ENCODE assay signal across 23 mouse cellular contexts in the genomic region with DNA sequence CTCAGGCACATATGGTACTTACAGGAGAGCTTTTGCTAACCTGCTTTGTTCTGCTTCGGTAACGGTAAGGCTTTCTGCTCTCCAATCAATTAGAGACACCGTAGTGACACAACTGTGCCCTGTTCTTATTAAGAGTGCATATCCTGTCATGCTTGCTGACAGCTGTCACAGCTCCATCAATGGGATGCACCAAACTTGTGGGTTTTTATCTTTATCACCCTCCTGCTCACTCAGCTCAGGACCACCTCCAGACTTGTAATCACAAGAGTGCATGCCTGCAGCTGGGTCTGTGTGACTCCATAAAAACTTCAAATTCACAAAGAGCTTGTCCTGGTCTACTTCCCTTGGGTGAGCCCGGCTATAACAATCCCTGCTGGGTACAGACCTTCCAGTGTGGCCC. TPM values are rescaled to one million over a fixed set of nuclear protein-coding genes. Genes with fewer than 3 reads are reported as not detected.
DNase-seq lines count a peak whose midpoint lies in the region; ATAC-seq and TF ChIP-seq lines count a peak whose summit lies in the region.
"Had no signal": no experiment of that assay in that cellular context is flagged by ENCODE, and none has a peak within 500 bp of the region (broad histone marks: within the 10 kb centered on the region; RNA-seq: fewer than 3 reads in every experiment).

No protein-coding gene starts in this region.

- H3K36me3 ChIP-seq in MEL (ENCODE audit: control insufficient read depth in 1 of 2, insufficient read depth in 2 of 2, low read length in 2 of 2) = peaks cover 0 to 6% of the 10 kb centered on the region in 2 experiments; a peak in 2 of 4 replicates
- H3K36me3 ChIP-seq in liver, embryonic 11.5 days (ENCODE audit: control insufficient read depth, insufficient read depth, low read length) = no peaks in the 10 kb centered on the region
- H3K36me3 ChIP-seq in liver, postnatal 0 days (replicated peaks; ENCODE audit: insufficient read depth, low read length) = no peaks in the 10 kb centered on the region
- H3K36me3 ChIP-seq in forebrain, embryonic 14.5 days (ENCODE audit: control insufficient read depth, insufficient read depth, low read length) = no peaks in the 10 kb centered on the region
- no peaks in the 10 kb centered on the region for H3K36me3 ChIP-seq in thymus, adult 2 months (ENCODE audit: control insufficient read depth, insufficient read depth, low read length)
- H3K36me3 ChIP-seq: embryonic facial prominence, embryonic 10.5 days; forebrain, embryonic 12.5 days; heart, embryonic 13.5 days; limb, embryonic 13.5 days; lung, embryonic 15.5 days had no signal

- H3K27ac ChIP-seq in MEL (ENCODE audit: control insufficient read depth, low read depth, low read length) = peak overlapping the region; percentile 51
- no peak overlapping the region for H3K27ac ChIP-seq in liver, embryonic 11.5 days (ENCODE audit: low read depth, low read length)
- H3K27ac ChIP-seq in liver, postnatal 0 days (ENCODE audit: low read depth) = no peak overlapping the region
- H3K27ac ChIP-seq in forebrain, embryonic 14.5 days (ENCODE audit: low read depth, low read length) = no peak overlapping the region
- H3K27ac ChIP-seq in thymus, adult 2 months (ENCODE audit: control insufficient read depth, insufficient read depth, low read length) = no peak overlapping the region
- H3K27ac ChIP-seq: embryonic facial prominence, embryonic 10.5 days; forebrain, embryonic 12.5 days; heart, adult 2 months; heart, embryonic 13.5 days; hindbrain, postnatal 0 days; limb, embryonic 13.5 days; lung, embryonic 15.5 days had no signal

- H3K27me3 ChIP-seq in MEL (ENCODE audit: control insufficient read depth in 1 of 2, insufficient read depth in 2 of 2, low read length in 2 of 2) = no peaks in the 10 kb centered on the region
- H3K27me3 ChIP-seq in liver, embryonic 11.5 days (replicated peaks; ENCODE audit: control insufficient read depth, insufficient read depth, low read length) = no peaks in the 10 kb centered on the region
- no peaks in the 10 kb centered on the region for H3K27me3 ChIP-seq in liver, postnatal 0 days (ENCODE audit: insufficient read depth, low read length)
- H3K27me3 ChIP-seq in forebrain, embryonic 14.5 days (replicated peaks; ENCODE audit: control insufficient read depth, insufficient read depth, low read length) = no peaks in the 10 kb centered on the region
- no peaks in the 10 kb centered on the region for H3K27me3 ChIP-seq in thymus, adult 2 months (ENCODE audit: control insufficient read depth, insufficient read depth, low read length)
- H3K27me3 ChIP-seq: forebrain, embryonic 12.5 days; heart, embryonic 13.5 days; limb, embryonic 13.5 days; lung, embryonic 15.5 days; Patski had no signal

- peaks cover 0 to 26% of the 10 kb centered on the region in 2 experiments; a peak in 3 of 4 replicates for H3K4me1 ChIP-seq in MEL (ENCODE audit: control insufficient read depth in 1 of 2, insufficient read depth in 2 of 2, low read length in 2 of 2)
- peaks cover 11% of the 10 kb centered on the region for H3K4me1 ChIP-seq in liver, embryonic 11.5 days (replicated peaks; ENCODE audit: control insufficient read depth, insufficient read depth, low read length)
- H3K4me1 ChIP-seq in liver, postnatal 0 days (ENCODE audit: insufficient read depth) = peaks cover 7% of the 10 kb centered on the region; the same call in 1 of the 2 replicates
- H3K4me1 ChIP-seq in forebrain, embryonic 14.5 days (ENCODE audit: control insufficient read depth, insufficient read depth, low read length) = no peaks in the 10 kb centered on the region
- peaks cover 8% of the 10 kb centered on the region for H3K4me1 ChIP-seq in thymus, adult 2 months (replicated peaks; ENCODE audit: control insufficient read depth, insufficient read depth, low read length)
- H3K4me1 ChIP-seq: embryonic facial prominence, embryonic 10.5 days; forebrain, embryonic 12.5 days; heart, embryonic 13.5 days; lung, embryonic 15.5 days had no signal

- peak overlapping the region; percentile 6 for H3K9ac ChIP-seq in MEL (ENCODE audit: control insufficient read depth, low read depth, low read length, poor library complexity, severe bottlenecking)
- no peak overlapping the region for H3K9ac ChIP-seq in liver, embryonic 11.5 days (ENCODE audit: low read depth, low read length)
- no peak overlapping the region for H3K9ac ChIP-seq in liver, postnatal 0 days (replicated peaks)
- H3K9ac ChIP-seq in forebrain, embryonic 14.5 days (ENCODE audit: low read length) = no peak overlapping the region
- H3K9ac ChIP-seq: forebrain, embryonic 12.5 days; heart, embryonic 13.5 days; limb, embryonic 13.5 days; lung, embryonic 15.5 days had no signal

- H3K4me3 ChIP-seq in MEL (ENCODE audit: control insufficient read depth in 1 of 2, insufficient read depth in 1 of 2, low read depth in 2 of 2, low read length in 2 of 2) = peak overlapping the region; percentile 28 to 44
- no peak overlapping the region for H3K4me3 ChIP-seq in liver, embryonic 11.5 days (ENCODE audit: low read depth, low read length)
- no peak overlapping the region for H3K4me3 ChIP-seq in liver, postnatal 0 days (ENCODE audit: low read depth, low read length)
- no peak overlapping the region for H3K4me3 ChIP-seq in forebrain, embryonic 14.5 days (ENCODE audit: low read depth, low read length)
- no peak overlapping the region for H3K4me3 ChIP-seq in thymus, adult 2 months (ENCODE audit: control insufficient read depth, insufficient read depth, low read length)
- H3K4me3 ChIP-seq: embryonic facial prominence, embryonic 10.5 days; forebrain, embryonic 12.5 days; heart, adult 2 months; heart, embryonic 13.5 days; limb, embryonic 13.5 days; lung, embryonic 15.5 days had no signal

- no peak for TF ChIP-seq CTCF in MEL (IDR thresholded peaks at IDR 0.05 in 2 of 3, conservative IDR thresholded peaks at IDR 0.05 in 1 of 3; ENCODE audit: control insufficient read depth in 1 of 3, insufficient read depth in 1 of 3, low read depth in 2 of 3, low read length in 3 of 3, poor library complexity in 1 of 3, severe bottlenecking in 1 of 3)
- no peak for TF ChIP-seq CTCF in liver, postnatal 0 days (IDR thresholded peaks at IDR 0.05; ENCODE audit: low read depth)
- TF ChIP-seq CTCF in thymus, adult 2 months (IDR thresholded peaks at IDR 0.05; ENCODE audit: borderline replicate concordance, control insufficient read depth, extremely low read depth, insufficient read depth, low read length, poor library complexity) = no peak

- peak; percentile 85 for DNase-seq in MEL (ENCODE audit: low read depth, low spot score)
- DNase-seq in c-Kit-positive CD71-positive TER-119-negative erythroid progenitor cells, embryonic 14.5 days (ENCODE audit: low read depth) = peak; percentile 47
- DNase-seq in liver, embryonic 11.5 days (ENCODE audit: low spot score) = peak; percentile 38
- no peak for DNase-seq in liver, postnatal 0 days
- DNase-seq in forebrain, embryonic 14.5 days (ENCODE audit: low spot score) = no peak
- no peak for DNase-seq in adrenal gland, adult 2 months
- no peak for DNase-seq in thymus, adult 2 months
- DNase-seq: adrenal gland, adult 8-10 months; cerebellum, adult 9-10 months; gastrocnemius, postnatal 36 days; heart, adult 2 months; heart, postnatal 14 days; kidney, adult 9 months; kidney, postnatal 14 days; right cerebral cortex, postnatal 25 days; thymus, adult 18-20 months had no signal

- WGBS in liver, embryonic 11.5 days = 57% methylated on average over 4 of the region's 4 CpGs
- WGBS in liver, postnatal 0 days (ENCODE audit: insufficient replicate concordance) = 59% methylated on average over 4 of the region's 4 CpGs
- 82% methylated on average over 4 of the region's 4 CpGs for WGBS in forebrain, embryonic 14.5 days
- WGBS in thymus, adult 2 months = 96% methylated on average over 4 of the region's 4 CpGs

- no peaks in the 10 kb centered on the region for H3K79me2 ChIP-seq in MEL (ENCODE audit: control insufficient read depth, insufficient read depth, low read length, poor library complexity)

- no peak for TF ChIP-seq RAD21 in MEL (IDR thresholded peaks at IDR 0.05; ENCODE audit: low read depth, low read length)

- H3K4me2 ChIP-seq in liver, embryonic 11.5 days = peak overlapping the region; percentile 3; the same call in 1 of the 2 replicates
- H3K4me2 ChIP-seq in liver, postnatal 0 days (ENCODE audit: low read depth, low read length) = no peak overlapping the region
- H3K4me2 ChIP-seq in forebrain, embryonic 14.5 days (ENCODE audit: low read length) = no peak overlapping the region
- H3K4me2 ChIP-seq: forebrain, embryonic 12.5 days; heart, embryonic 13.5 days; limb, embryonic 13.5 days; lung, embryonic 15.5 days had no signal

- peak; percentile 70 to 91 for TF ChIP-seq EP300 in MEL (IDR thresholded peaks at IDR 0.05; ENCODE audit: low read depth in 1 of 2, low read length in 2 of 2)
- peak; percentile 81 for TF ChIP-seq EP300 in liver, postnatal 0 days (IDR thresholded peaks at IDR 0.05; ENCODE audit: low read depth)

- peak; percentile 88 for ATAC-seq in liver, embryonic 11.5 days (replicated peaks; ENCODE audit: low FRiP score)
- ATAC-seq in liver, postnatal 0 days = peak; percentile 63
- no peak for ATAC-seq in forebrain, embryonic 14.5 days
- ATAC-seq: hindbrain, postnatal 0 days; Patski had no signal

- no peak for TF ChIP-seq POLR2A in MEL (IDR thresholded peaks at IDR 0.05; ENCODE audit: control insufficient read depth in 1 of 2, insufficient read depth in 1 of 2, low read depth in 1 of 2, low read length in 2 of 2, poor library complexity in 1 of 2)
- TF ChIP-seq POLR2A in thymus, adult 2 months (IDR thresholded peaks at IDR 0.05; ENCODE audit: control insufficient read depth, extremely low read depth, insufficient read depth, low read length, poor library complexity) = no peak

- no peaks in the 10 kb centered on the region for H3K9me3 ChIP-seq in MEL (replicated peaks; ENCODE audit: insufficient read depth, low read length)
- H3K9me3 ChIP-seq in liver, embryonic 11.5 days (ENCODE audit: control insufficient read depth, low read length) = no peaks in the 10 kb centered on the region
- no peaks in the 10 kb centered on the region for H3K9me3 ChIP-seq in liver, postnatal 0 days (ENCODE audit: low read length)
- no peaks in the 10 kb centered on the region for H3K9me3 ChIP-seq in forebrain, embryonic 14.5 days (replicated peaks; ENCODE audit: control insufficient read depth, low read length)
- H3K9me3 ChIP-seq: embryonic facial prominence, embryonic 10.5 days; forebrain, embryonic 12.5 days; heart, embryonic 13.5 days; limb, embryonic 13.5 days; lung, embryonic 15.5 days had no signal

RNA-seq across cellular contexts. Expression of a gene that starts 23.3 kb away (rescaled TPM):
- 3.1 and 4.5 TPM in 2 replicates for total RNA-seq in MEL (2012; rRNA removed)
- 10 to 100 TPM in 1 of 2 experiments, not detected in 1; 10.6 TPM for polyA plus RNA-seq in MEL (2012; ENCODE audit: insufficient read depth in 1 of 2, insufficient read length in 2 of 2, low read depth in 1 of 2, low replicate concordance in 2 of 2, missing spikeins in 1 of 2)
- 2.9 and 3.1 TPM in 2 replicates for polyA plus RNA-seq in liver, embryonic 11.5 days (2014; fragmentation: Nextera tagmentation; extraction: Ambion mirVana)
- 0.40 and 0.45 TPM in 2 replicates for polyA plus RNA-seq in liver, postnatal 0 days (2015; fragmentation: Nextera tagmentation; extraction: Ambion mirVana)
- polyA plus RNA-seq in forebrain, embryonic 14.5 days (2014; fragmentation: Nextera tagmentation; extraction: Ambion mirVana) = 4.0 and 4.2 TPM in 2 replicates
- total RNA-seq in adrenal gland, adult 2 months (2021) = 10 to 100 TPM; 40.3 to 70.3 TPM
- polyA plus RNA-seq in adrenal gland, adult 2 months (2012; rRNA removed) = 35.2 and 40.2 TPM in 2 replicates
- 15.5 and 19.4 TPM in 2 replicates for polyA plus RNA-seq in thymus, adult 2 months (2012; rRNA removed)

Comparison
In these comparisons a context has a peak if more than half of its experiments do, and no peak if none do; other contexts are left out.
1. DNase-seq: peak in MEL (single experiment), c-Kit-positive CD71-positive TER-119-negative erythroid progenitor cells, embryonic 14.5 days (single experiment) and liver, embryonic 11.5 days (single experiment); none in liver, postnatal 0 days (single experiment), forebrain, embryonic 14.5 days (single experiment), adrenal gland, adult 2 months (single experiment) and thymus, adult 2 months (single experiment).
2. H3K4me3 ChIP-seq: peak in MEL (2 of 2); none in liver, embryonic 11.5 days (single experiment), liver, postnatal 0 days (single experiment), forebrain, embryonic 14.5 days (single experiment) and thymus, adult 2 months (single experiment).